Mouse (Mus musculus): ENCODE results near the gene Gm10184.
"Not testable (repeated sequence)": the region's sequence is repeated elsewhere in the genome, so short reads cannot be mapped to it uniquely, and the experiment has no call there.

Gm10184 gene

GRCm38 (mm10) chr17:89910349-89910748 lies at the start of gene Gm10184:
Gene Gm10184, minus strand, starts transcription at chr17:89910449.
- no peak for DNase-seq (ENCODE audit: low spot score in 2 of 2)

- no peak for DNase-seq (ENCODE audit: low spot score in 2 of 2)
Measured at GRCm38 (mm10) chr17:89933950-89934349, 23.7 kb upstream of the Gm10184 start.

- DNase-seq (ENCODE audit: low spot score in 2 of 2), result no peak
Measured at GRCm38 (mm10) chr17:89907686-89908085, 2.6 kb downstream of the Gm10184 start.

GRCm38 (mm10) chr17:89904701-89905100 lies 5.5 kb downstream of the Gm10184 start:
- DNase-seq (ENCODE audit: low spot score in 2 of 2), result not testable (repeated sequence)

- DNase-seq (ENCODE audit: low spot score in 2 of 2), result no peak
Measured at GRCm38 (mm10) chr17:89902767-89903166, 7.5 kb downstream of the Gm10184 start.

GRCm38 (mm10) chr17:89900610-89901009 lies 9.6 kb downstream of the Gm10184 start:
- no peak for DNase-seq (ENCODE audit: low spot score in 2 of 2)

- DNase-seq (ENCODE audit: low spot score in 2 of 2), result no peak
Measured at GRCm38 (mm10) chr17:89899813-89900212, 10.4 kb downstream of the Gm10184 start.

GRCm38 (mm10) chr17:89864996-89865395 lies 45.3 kb downstream of the Gm10184 start:
- no peak for DNase-seq (ENCODE audit: low spot score in 2 of 2)
